Mouse (Mus musculus): Measurements from ENCODE around the gene Clspn. TPM values are rescaled to one million over a fixed set of nuclear protein-coding genes. Genes with fewer than 3 reads are reported as not detected.
"Not testable (repeated sequence)": the region's sequence is repeated elsewhere in the genome, so short reads cannot be mapped to it uniquely, and the experiment has no call there.

Clspn gene
- 17.0 and 17.2 TPM in 2 replicates for polyA plus RNA-seq (2015; fragmentation: Nextera tagmentation; extraction: Ambion mirVana)

- H3K4me3 ChIP-seq (replicated peaks) = peak within 1 kb of the TSS; percentile 71
- no peak within 1 kb of the TSS for H3K27ac ChIP-seq
- ATAC-seq = peak; percentile 99
- H3K27me3 ChIP-seq = no peaks in the 10 kb centered on the region
- H3K9ac ChIP-seq (replicated peaks) = peak within 1 kb of the TSS; percentile 63
- peak within 1 kb of the TSS; percentile 77 for H3K4me2 ChIP-seq (replicated peaks)
- H3K36me3 ChIP-seq = peaks cover 6% of the 10 kb centered on the region
- 1% methylated on average over 54 of the region's 54 CpGs for WGBS
- H3K4me1 ChIP-seq (replicated peaks) = peaks cover 8% of the 10 kb centered on the region
- H3K9me3 ChIP-seq = no peaks in the 10 kb centered on the region
These were observed at the start of gene Clspn for GRCm38 (mm10) chr4:126556809-126557711. Clspn (plus strand) TSS chr4:126556935.

- Histone ChIP-seq H3K4me1 (replicated peaks) (no peaks in the 10 kb centered on the region), H3K27me3 (no peaks in the 10 kb centered on the region), H3K4me2 (replicated peaks) (no peak overlapping the region), H3K4me3 (replicated peaks) (no peak overlapping the region), H3K9ac (replicated peaks) (no peak overlapping the region), H3K36me3 (peaks cover 82% of the 10 kb centered on the region), H3K9me3 (no peaks in the 10 kb centered on the region), H3K27ac (no peak overlapping the region)
- WGBS = 78% methylated on average over 14 of the region's 14 CpGs
- ATAC-seq = no peak
These were observed 48.4 kb upstream of the Clspn start for GRCm38 (mm10) chr4:126508110-126508899.

- Histone ChIP-seq H3K27ac (no peak overlapping the region), H3K27me3 (no peaks in the 10 kb centered on the region), H3K9ac (replicated peaks) (no peak overlapping the region), H3K9me3 (no peaks in the 10 kb centered on the region), H3K4me3 (replicated peaks) (no peak overlapping the region), H3K36me3 (peaks cover 74% of the 10 kb centered on the region), H3K4me2 (replicated peaks) (no peak overlapping the region), H3K4me1 (replicated peaks) (no peaks in the 10 kb centered on the region)
- no peak for ATAC-seq
- 95% methylated on average over 2 of the region's 2 CpGs for WGBS
These were observed 47.7 kb upstream of the Clspn start for GRCm38 (mm10) chr4:126509072-126509471.

- no peak overlapping the region for H3K9ac ChIP-seq (replicated peaks)
- no peaks in the 10 kb centered on the region for H3K4me1 ChIP-seq (replicated peaks)
- H3K4me3 ChIP-seq (replicated peaks) = no peak overlapping the region
- ATAC-seq = no peak
- H3K4me2 ChIP-seq (replicated peaks) = no peak overlapping the region
- no peak overlapping the region for H3K27ac ChIP-seq
- WGBS = 93% methylated on average over 5 of the region's 5 CpGs
- H3K36me3 ChIP-seq = peaks cover 69% of the 10 kb centered on the region
- H3K27me3 ChIP-seq = no peaks in the 10 kb centered on the region
- H3K9me3 ChIP-seq = no peaks in the 10 kb centered on the region
These were observed 45.7 kb upstream of the Clspn start for GRCm38 (mm10) chr4:126511013-126511412.

GRCm38 (mm10) chr4:126512308-126513066 lies 44.2 kb upstream of the Clspn start:
- 91% methylated on average over 6 of the region's 6 CpGs for WGBS
- no peak overlapping the region for H3K4me3 ChIP-seq (replicated peaks)
- no peak overlapping the region for H3K4me2 ChIP-seq (replicated peaks)
- peaks cover 68% of the 10 kb centered on the region for H3K36me3 ChIP-seq
- H3K4me1 ChIP-seq (replicated peaks) = no peaks in the 10 kb centered on the region
- H3K27me3 ChIP-seq = no peaks in the 10 kb centered on the region
- H3K27ac ChIP-seq = no peak overlapping the region
- H3K9ac ChIP-seq (replicated peaks) = no peak overlapping the region
- H3K9me3 ChIP-seq = no peaks in the 10 kb centered on the region
- no peak for ATAC-seq

- peaks cover 13% of the 10 kb centered on the region; the same call in 1 of the 2 replicates for H3K36me3 ChIP-seq
- ATAC-seq = no peak
These were observed 30.6 kb upstream of the Clspn start for GRCm38 (mm10) chr4:126526164-126526563.

GRCm38 (mm10) chr4:126526828-126527227 lies 29.9 kb upstream of the Clspn start:
- Histone ChIP-seq H3K4me3 (replicated peaks) (no peak overlapping the region), H3K36me3 (peaks cover 9% of the 10 kb centered on the region; the same call in 1 of the 2 replicates), H3K27me3 (no peaks in the 10 kb centered on the region), H3K9me3 (no peaks in the 10 kb centered on the region), H3K4me2 (replicated peaks) (no peak overlapping the region), H3K27ac (no peak overlapping the region), H3K4me1 (replicated peaks) (peaks cover 7% of the 10 kb centered on the region), H3K9ac (replicated peaks) (no peak overlapping the region)
- 92% methylated on average over 5 of the region's 5 CpGs for WGBS
- ATAC-seq = no peak

More at GRCm38 (mm10) chr4:126526164-126526563, 30.6 kb upstream of the Clspn start:
- WGBS = 90% methylated on average over 3 of the region's 3 CpGs
- Histone ChIP-seq H3K4me2 (replicated peaks) (no peak overlapping the region), H3K9ac (replicated peaks) (no peak overlapping the region), H3K27ac (no peak overlapping the region), H3K27me3 (no peaks in the 10 kb centered on the region), H3K4me3 (replicated peaks) (no peak overlapping the region), H3K4me1 (replicated peaks) (peaks cover 1% of the 10 kb centered on the region), H3K9me3 (no peaks in the 10 kb centered on the region)

GRCm38 (mm10) chr4:126532292-126532691 lies 24.4 kb upstream of the Clspn start:
- no peak overlapping the region for H3K27ac ChIP-seq
- WGBS = 23% methylated on average over 5 of the region's 5 CpGs
- 0 out of 2 replicates have a peak, but pooled peaks cover 3% of the 10 kb centered on the region for H3K27me3 ChIP-seq
- no peaks in the 10 kb centered on the region for H3K36me3 ChIP-seq
- H3K4me1 ChIP-seq (replicated peaks) = peaks cover 16% of the 10 kb centered on the region
- no peak for ATAC-seq
- H3K9me3 ChIP-seq = no peaks in the 10 kb centered on the region
- H3K9ac ChIP-seq (replicated peaks) = peak overlapping the region; percentile 97
- H3K4me3 ChIP-seq (replicated peaks) = peak overlapping the region; percentile 94
- H3K4me2 ChIP-seq (replicated peaks) = peak overlapping the region; percentile 88

GRCm38 (mm10) chr4:126532827-126533728 lies 23.7 kb upstream of the Clspn start, which contains the start of gene Ago4:
Ago4 (minus strand) TSS chr4:126533472.
- Histone ChIP-seq H3K36me3 (no peaks in the 10 kb centered on the region), H3K9ac (replicated peaks) (peak within 1 kb of the TSS; percentile 97), H3K9me3 (no peaks in the 10 kb centered on the region), H3K4me3 (replicated peaks) (peak within 1 kb of the TSS; percentile 94), H3K4me2 (replicated peaks) (peak within 1 kb of the TSS; percentile 88), H3K27me3 (0 out of 2 replicates have a peak, but pooled peaks cover 3% of the 10 kb centered on the region), H3K27ac (peak within 1 kb of the TSS; percentile 90), H3K4me1 (replicated peaks) (peaks cover 16% of the 10 kb centered on the region)
- WGBS = under 1% methylated on average over 110 of the region's 120 CpGs
- peak; percentile 95 for ATAC-seq

- Histone ChIP-seq H3K4me3 (replicated peaks) (peak overlapping the region; percentile 94), H3K4me1 (replicated peaks) (peaks cover 16% of the 10 kb centered on the region), H3K36me3 (no peaks in the 10 kb centered on the region), H3K27ac (peak overlapping the region; percentile 90), H3K9me3 (no peaks in the 10 kb centered on the region), H3K27me3 (0 out of 2 replicates have a peak, but pooled peaks cover 3% of the 10 kb centered on the region), H3K4me2 (replicated peaks) (peak overlapping the region; percentile 88), H3K9ac (replicated peaks) (peak overlapping the region; percentile 97)
- WGBS = 9% methylated on average over 7 of the region's 7 CpGs
- ATAC-seq = peak; percentile 78
These were observed 23.0 kb upstream of the Clspn start for GRCm38 (mm10) chr4:126533729-126534070.

- not testable (repeated sequence) for H3K9me3 ChIP-seq; H3K27me3 ChIP-seq; H3K9ac ChIP-seq (replicated peaks); H3K27ac ChIP-seq; H3K36me3 ChIP-seq; ATAC-seq; H3K4me2 ChIP-seq (replicated peaks); H3K4me3 ChIP-seq (replicated peaks)
- 88% methylated on average over 7 of the region's 7 CpGs for WGBS
- peaks cover 16% of the 10 kb centered on the region for H3K4me1 ChIP-seq (replicated peaks)
These were observed 21.1 kb upstream of the Clspn start for GRCm38 (mm10) chr4:126535631-126536030.
